Mouse (Mus musculus) cerebellum, adult 8-10 months (tissue): ENCODE measurements around the gene Celf2.

Source experiments
- DNase-seq: peaks from one replicate; pipeline ENCODE4 v3.0.0; 2022

Celf2 gene

DNA sequence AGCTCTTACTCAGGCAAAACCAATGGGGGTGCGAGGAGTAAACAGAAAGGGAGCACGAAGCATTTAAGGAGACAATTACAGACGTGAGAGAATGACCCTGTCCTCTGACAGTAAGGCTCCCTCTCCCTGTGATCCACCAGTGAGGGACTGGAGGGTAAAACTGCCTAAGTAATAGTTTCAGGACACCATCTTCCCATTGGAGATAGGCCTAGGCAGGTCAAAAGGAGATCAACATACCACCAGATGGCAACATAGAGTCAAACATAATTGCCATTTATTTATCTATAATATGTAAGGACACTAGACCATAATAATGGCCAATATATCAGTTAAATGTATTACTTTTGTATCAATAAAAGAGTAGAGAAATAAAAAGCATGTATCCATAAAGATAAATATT, 660.0 kb downstream of the Celf2 start:
- DNase-seq = no peak

GRCm38 (mm10) chr2:6830021-6830420, 679.3 kb downstream of the Celf2 start:
- DNase-seq = no peak

DNA sequence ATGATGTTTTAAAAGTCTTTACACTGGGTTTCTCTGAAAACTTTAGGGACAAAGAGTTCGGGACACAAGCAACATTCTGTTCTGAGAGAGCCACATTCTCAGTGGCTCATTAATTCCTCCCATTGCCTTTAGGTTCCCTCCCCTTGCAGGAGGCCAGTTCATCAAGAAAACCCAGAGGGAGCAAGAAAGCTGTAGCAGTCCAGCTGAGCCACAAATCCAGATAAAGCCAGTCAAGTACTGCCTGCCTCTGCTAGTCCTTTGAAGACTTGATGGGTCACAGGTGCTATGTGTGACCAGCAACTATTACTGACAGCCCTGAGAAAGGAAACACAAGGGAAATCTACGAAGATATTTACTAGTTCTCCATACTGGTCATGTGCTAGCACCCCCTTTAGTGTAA, 681.8 kb downstream of the Celf2 start:
- DNase-seq = no peak

- no peak for DNase-seq
Observed at GRCm38 (mm10) chr2:6823021-6823420, 686.3 kb downstream of the Celf2 start.

DNA sequence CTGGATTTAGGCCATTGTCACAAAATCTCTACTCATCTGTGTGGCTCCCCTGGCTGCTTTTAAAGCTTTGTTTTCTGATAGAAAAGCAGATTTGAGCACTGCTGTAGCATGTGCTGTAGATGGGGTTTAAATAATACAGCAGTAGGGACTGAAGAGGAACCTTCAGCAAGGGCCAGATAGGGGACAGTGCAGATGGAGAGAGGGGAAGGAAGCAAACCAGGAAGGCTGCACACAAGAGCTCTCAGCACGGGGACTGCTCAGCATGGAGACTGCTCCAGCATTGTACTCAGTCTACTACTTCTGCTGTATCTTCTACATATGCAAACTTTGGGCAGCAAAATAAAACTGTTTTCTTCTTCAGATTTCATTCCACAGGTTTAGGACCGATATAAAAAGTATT, 687.8 kb downstream of the Celf2 start:
- DNase-seq = no peak

GRCm38 (mm10) chr2:6815281-6815680, 694.1 kb downstream of the Celf2 start:
- DNase-seq = peak; percentile 18

- DNase-seq = no peak
Observed at GRCm38 (mm10) chr2:6808736-6809135, 700.6 kb downstream of the Celf2 start.

- no peak for DNase-seq
Observed at GRCm38 (mm10) chr2:6796754-6797153, 712.6 kb downstream of the Celf2 start.

DNA sequence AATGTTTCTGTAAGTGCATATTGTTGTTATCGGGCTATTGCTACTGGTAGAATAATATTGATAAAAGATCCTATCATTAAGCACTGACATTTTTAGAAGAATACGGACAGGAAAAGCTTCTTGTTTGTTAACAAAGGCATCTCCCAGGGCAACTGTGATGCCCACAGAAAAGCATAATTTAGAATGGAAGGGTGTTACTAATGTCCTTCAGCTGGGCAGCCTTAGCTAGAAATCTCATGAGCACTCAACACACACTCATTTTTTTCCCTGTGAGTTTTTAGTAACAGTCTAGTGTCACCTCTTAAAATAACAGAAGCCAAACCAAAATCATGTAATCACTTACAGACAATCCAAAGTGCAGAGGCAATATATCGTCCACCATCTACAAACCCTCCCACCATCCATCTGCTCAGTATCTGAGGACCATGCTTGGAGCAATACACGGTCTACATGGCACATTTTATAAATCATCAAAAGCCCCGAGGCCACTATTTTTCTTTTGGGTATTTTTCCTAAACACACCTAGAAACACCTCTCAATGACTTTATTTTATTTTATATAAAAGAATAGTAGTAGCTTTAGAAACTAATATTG, 713.3 kb downstream of the Celf2 start:
- DNase-seq = no peak

DNA sequence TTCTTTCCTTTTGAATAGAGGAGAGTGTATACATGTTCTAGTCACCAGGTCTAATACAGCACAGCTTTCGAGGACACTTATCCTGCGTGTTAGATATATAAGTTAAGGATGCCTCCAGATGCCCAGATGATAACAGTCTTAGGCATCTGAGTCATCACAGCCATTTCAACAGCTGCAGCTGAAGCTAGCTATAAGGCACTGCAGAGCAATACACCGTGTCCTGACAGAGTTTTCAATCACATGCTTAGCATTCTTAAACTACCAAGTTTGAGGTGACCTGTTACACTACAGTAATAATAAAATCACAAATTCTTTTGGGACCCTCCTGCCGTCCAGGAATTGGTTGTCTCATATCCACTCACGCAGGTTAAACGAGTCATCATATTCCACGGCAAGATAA, 714.5 kb downstream of the Celf2 start:
- no peak for DNase-seq

DNA sequence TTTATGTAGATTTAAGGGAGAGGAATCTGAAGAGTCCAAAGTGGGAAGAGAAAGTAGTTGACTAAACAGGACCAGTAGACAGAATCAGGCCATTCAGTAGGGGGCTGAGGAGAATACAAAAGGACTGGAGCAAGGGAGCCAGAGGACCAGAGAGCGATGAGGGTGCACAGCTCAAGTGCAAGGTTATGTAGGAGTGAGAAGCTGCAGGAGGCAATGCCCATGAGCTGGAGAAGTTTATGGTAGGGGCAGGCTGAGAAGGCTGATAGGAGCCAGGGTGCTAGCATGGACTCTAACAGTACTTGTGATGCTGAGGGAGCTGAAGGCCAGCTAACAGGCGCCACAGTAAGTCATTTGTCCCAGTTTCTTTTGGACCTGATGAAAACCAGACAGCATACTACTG, 718.5 kb downstream of the Celf2 start:
- no peak for DNase-seq

GRCm38 (mm10) chr2:6786494-6787144, 722.7 kb downstream of the Celf2 start:
- DNase-seq = no peak

DNA sequence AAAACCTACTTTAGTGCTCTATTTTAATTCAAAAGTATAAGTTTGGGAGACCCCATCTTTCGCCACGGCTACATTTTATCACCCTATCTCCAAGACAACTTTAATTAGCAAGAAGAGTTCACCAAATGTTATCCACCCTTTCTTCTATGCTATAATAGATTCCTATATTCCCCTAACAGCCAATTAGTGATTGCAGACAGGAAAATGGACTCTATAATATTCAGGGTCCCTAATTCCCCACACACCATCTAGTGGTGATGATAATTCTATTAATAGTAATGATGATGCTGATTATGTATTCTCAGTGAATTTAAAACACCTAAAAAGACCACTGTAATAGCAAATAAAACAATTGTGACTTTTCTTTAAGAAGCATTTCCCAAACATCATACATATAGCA, 739.1 kb downstream of the Celf2 start:
- DNase-seq = no peak

GRCm38 (mm10) chr2:6762381-6762780, 747.0 kb downstream of the Celf2 start:
- no peak for DNase-seq

- no peak for DNase-seq
Observed at GRCm38 (mm10) chr2:6743173-6743572, 766.2 kb downstream of the Celf2 start.

DNA sequence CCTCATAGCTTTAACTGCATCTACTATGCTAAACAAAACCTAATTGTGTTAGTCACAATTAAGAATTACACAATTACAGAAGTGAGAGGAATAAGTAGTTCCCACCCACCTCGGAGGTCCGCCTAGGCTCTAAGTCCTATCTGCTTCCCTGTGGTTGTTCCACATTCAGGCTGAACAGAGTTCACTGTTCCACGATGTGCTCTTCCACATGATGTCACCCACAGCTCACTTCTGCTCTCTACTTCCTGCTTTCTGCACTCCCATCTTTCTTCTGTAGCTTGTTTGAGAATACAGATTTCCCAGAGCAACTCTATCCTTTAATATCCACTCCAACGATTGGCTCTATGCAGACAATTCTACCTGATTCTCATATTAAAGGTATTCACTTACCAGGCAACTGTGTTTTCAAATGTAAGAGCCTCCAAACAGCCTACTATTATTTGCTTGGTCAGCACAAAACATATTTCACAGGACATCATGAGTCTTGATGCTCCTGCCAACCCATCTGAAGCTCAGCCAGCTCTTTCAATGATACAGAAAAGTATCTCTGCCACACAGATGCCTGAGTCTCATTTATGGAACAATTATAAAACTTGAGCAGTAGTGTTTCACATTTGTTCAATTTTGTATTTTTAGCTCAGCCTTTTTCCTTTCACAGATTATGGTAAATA, 769.2 kb downstream of the Celf2 start:
- DNase-seq = no peak

DNA sequence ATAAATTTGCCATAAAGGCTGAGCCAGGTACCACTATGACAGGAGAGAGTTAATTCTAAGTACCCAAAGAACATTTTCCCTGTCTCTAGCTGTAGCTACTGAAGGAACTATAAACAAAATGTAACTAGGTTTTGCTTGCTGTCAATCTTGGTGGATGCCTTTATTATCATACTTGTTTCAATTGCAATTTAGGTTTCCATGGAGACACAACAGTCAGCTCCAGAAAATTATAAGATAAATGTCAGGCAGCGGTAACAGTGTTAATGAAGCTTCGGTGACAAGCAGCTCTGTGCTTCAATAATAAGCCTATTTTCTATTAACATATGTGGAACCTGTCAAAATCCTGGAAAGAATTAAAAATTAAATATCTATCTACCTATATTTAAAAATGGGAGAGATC, 777.3 kb downstream of the Celf2 start:
- no peak for DNase-seq

DNA sequence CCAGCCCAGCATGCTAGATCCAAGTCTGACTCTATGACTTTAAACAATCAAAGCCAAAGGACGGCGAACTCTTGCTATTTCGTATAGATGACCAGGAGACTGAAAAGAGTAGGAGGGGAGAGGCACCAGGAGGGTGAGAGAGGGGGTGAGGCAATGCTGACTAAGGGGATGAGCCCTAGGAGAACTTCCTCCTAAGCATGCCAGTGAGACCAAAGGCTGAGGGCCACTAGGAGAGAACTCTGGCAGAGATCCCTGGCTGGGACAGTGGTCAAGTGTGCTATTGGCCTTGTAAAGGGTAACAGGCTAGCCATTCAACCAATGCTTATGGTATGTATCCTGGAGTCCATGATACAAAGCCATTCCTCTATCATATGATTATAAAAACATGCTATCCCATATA, 778.5 kb downstream of the Celf2 start:
- no peak for DNase-seq

DNA sequence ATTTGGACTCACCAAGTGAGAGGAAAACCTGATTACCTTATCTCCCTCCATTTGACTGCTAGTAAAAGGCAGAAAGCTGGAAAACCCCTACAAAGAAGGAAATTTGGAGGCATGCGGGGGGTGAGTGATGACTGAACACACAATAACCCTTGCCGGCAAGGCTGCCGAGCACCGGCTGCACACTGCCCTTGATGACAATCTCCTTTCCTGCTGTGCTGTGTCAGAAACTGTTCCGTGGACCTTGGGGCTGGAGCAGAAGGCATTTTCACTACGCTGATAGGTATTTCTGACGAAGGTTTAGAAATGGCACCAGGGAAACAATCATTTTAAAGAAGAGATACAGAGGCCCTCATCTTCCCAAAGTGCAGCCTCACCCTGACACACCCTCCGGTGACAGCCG, 779.4 kb downstream of the Celf2 start:
- DNase-seq = no peak

DNA sequence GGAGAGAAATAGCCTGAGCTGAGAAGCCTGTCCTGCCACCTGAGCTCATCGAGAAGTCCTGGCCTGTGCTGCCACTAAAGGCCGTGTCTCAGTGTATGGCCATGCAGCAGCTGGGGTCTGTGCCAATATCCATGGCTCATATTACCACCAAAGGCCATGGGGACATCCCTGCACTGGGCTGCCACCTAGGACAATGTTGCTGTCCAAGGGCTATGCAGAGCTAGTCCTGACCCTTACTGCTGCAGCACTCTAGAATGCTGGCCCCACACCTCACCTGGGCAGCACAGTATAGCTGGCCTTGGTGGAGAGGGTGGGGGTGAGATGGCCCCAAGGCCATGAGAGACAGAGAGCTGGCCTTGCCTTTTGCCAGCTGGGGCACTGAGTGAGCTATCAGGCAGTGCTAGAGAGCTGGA, 780.5 kb downstream of the Celf2 start:
- DNase-seq = no peak

GRCm38 (mm10) chr2:6727366-6727765, 782.0 kb downstream of the Celf2 start:
- DNase-seq = no peak

DNA sequence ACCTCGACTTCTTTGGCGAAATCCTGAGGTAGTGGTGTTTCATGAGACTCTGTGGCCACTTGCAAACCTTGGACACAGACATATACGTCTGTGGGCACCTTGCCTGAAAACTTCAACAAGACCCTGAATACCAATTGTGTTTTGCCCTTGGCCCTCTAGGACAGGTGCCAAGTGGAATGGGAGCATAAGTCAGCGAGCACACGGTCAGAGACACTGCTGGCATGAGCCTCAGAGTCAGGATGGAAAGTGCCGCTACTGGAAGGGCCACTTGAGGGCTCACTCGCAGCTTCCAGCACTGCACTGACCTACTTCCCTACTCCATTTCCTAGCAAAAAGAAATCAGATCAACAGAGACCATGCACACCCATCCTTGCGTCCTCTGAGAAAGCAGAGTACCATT, 783.3 kb downstream of the Celf2 start:
- DNase-seq = peak; percentile 39

DNA sequence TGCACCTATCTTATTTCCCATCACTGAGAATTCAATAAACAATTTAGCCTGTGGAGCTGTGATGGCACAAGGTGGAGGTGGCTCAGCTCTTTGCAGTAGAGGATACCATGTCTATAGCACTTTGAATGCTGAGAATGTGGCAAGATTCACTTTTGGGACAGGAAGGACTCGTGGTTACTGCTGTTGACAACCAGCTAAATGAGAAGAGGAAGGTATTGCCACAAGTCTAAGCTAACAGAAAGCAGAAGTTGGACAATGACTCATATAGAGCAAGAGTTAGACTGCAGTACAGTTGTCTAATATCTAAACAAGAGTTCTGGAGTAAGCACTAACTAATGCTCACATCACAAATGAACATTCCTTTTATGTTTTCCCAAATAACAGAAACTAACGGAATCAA, 785.8 kb downstream of the Celf2 start:
- no peak for DNase-seq
